Mouse (Mus musculus): ENCODE data around the gene Gm10961. TPM values are rescaled to one million over a fixed set of nuclear protein-coding genes. Genes with fewer than 3 reads are reported as not detected.

Gm10961 gene
- polyA plus RNA-seq, 1 experiment from 2014 or later: not detected

DNA sequence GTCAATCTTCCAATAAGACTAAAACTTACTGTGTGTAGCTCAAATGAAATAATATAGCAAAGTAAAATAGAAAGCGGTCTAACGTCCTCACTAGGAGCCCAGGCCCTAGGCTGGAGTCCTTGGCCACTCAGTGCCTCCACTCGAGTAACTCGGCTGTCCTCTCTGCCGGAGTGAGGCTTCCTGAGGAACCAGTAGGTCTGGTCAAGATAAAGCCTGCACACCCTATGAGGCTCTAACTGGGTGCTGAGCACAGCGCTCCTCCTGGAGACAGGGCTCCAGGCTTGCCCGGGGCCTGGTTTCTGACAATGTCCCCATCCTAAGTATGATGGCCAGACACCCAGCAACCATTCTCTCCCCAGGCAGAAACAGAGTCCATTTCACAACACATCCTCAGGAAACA, 8.6 kb upstream of the Gm10961 start:
- no peak overlapping the region for H3K9ac ChIP-seq (replicated peaks; ENCODE audit: low read depth)
- no peak overlapping the region for H3K4me3 ChIP-seq (ENCODE audit: low read depth, low read length)
- ATAC-seq: no peak
- no peaks in the 10 kb centered on the region for H3K27me3 ChIP-seq (replicated peaks; ENCODE audit: insufficient read depth, low read length)
- TF ChIP-seq CTCF (IDR thresholded peaks at IDR 0.05) (no peak), EP300 (IDR thresholded peaks at IDR 0.05) (no peak)
- WGBS: 90% methylated on average over 7 of the region's 7 CpGs
- H3K4me2 ChIP-seq (replicated peaks; ENCODE audit: low read depth, low read length): no peak overlapping the region
- H3K36me3 ChIP-seq (ENCODE audit: insufficient read depth, low read length): peaks cover 86% of the 10 kb centered on the region
- DNase-seq (ENCODE audit: low spot score): no peak
- H3K9me3 ChIP-seq (ENCODE audit: low read length): no peaks in the 10 kb centered on the region
- no peak overlapping the region for H3K27ac ChIP-seq (ENCODE audit: low read length)
- H3K4me1 ChIP-seq (ENCODE audit: insufficient read depth, low read depth, low read length): no peaks in the 10 kb centered on the region

DNA sequence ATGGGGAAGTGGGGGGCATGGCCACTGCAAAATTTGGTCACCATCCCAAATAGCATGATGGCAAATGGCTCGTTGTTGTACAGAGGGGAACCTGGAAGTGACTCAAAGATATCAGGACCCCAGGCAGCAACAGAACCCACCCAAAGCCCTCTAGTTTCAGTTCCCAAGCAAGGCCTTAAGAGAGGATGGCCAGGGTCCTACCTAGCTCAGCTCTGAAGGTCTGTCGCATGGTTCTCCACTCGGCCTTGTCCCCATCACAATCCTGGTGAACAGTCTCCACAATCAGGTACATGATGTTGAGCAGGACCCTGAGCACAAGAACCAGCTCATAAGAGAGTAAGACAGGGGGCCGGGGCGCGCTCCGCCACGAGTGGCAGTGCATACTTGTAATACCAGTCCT, 6.7 kb upstream of the Gm10961 start:
- Histone ChIP-seq H3K4me1 (ENCODE audit: insufficient read depth, low read depth, low read length) (no peaks in the 10 kb centered on the region), H3K9me3 (ENCODE audit: low read length) (no peaks in the 10 kb centered on the region), H3K36me3 (ENCODE audit: insufficient read depth, low read length) (peaks cover 72% of the 10 kb centered on the region), H3K9ac (replicated peaks; ENCODE audit: low read depth) (no peak overlapping the region), H3K27ac (ENCODE audit: low read length) (no peak overlapping the region), H3K27me3 (replicated peaks; ENCODE audit: insufficient read depth, low read length) (no peaks in the 10 kb centered on the region), H3K4me3 (ENCODE audit: low read depth, low read length) (no peak overlapping the region), H3K4me2 (replicated peaks; ENCODE audit: low read depth, low read length) (no peak overlapping the region)
- 96% methylated on average over 8 of the region's 8 CpGs for WGBS
- TF ChIP-seq CTCF (IDR thresholded peaks at IDR 0.05): no peak
- TF ChIP-seq EP300 (IDR thresholded peaks at IDR 0.05): no peak
- ATAC-seq: no peak
- DNase-seq (ENCODE audit: low spot score): no peak

DNA sequence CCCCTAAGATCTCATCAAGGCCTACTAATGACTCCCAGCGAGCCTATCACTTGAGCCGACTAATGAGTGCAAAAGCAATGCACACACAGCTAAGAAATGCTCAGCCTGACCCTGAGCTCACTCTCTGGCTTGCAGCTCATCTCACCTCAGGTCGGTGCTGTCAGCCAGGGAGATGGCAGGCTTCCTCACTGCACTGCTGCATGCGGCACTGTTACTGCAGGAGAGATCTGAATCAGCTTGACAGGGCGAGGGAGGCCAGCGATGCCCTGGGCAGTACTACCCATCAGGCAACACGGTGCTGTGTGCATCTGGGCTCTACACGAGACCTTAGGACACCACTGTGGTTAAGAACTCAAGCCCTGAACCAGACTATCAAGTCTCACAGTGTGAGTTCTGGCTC, 5.6 kb upstream of the Gm10961 start:
- DNase-seq (ENCODE audit: low spot score) (no peak), ATAC-seq (no peak)
- Histone ChIP-seq H3K9me3 (ENCODE audit: low read length) (no peaks in the 10 kb centered on the region), H3K27ac (ENCODE audit: low read length) (no peak overlapping the region), H3K4me3 (ENCODE audit: low read depth, low read length) (no peak overlapping the region), H3K9ac (replicated peaks; ENCODE audit: low read depth) (no peak overlapping the region), H3K4me2 (replicated peaks; ENCODE audit: low read depth, low read length) (no peak overlapping the region), H3K27me3 (replicated peaks; ENCODE audit: insufficient read depth, low read length) (no peaks in the 10 kb centered on the region), H3K36me3 (ENCODE audit: insufficient read depth, low read length) (peaks cover 64% of the 10 kb centered on the region), H3K4me1 (ENCODE audit: insufficient read depth, low read depth, low read length) (no peaks in the 10 kb centered on the region; the same call in 1 of the 2 replicates)
- TF ChIP-seq CTCF (IDR thresholded peaks at IDR 0.05) (no peak), EP300 (IDR thresholded peaks at IDR 0.05) (no peak)
- WGBS: 95% methylated on average over 8 of the region's 8 CpGs

DNA sequence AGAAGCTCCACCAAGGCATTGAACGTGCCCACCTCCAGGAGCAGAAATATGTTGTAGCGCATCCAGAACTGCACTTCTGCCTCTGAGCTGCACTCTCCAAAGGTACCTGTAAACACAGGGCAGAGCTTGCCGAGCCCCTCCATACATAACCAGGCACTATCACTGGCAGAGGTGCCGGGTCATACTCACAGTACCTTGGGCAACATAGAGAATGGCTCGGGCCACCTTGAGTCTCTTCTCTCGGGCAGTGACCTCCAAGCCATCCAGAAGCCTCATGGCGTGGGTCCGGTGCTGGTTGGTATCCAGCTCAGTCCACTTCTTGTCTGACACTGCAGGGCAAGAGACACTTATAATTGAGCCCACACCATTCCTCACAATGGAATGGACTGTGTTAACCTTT, 4.4 kb upstream of the Gm10961 start:
- 93% methylated on average over 8 of the region's 8 CpGs for WGBS
- H3K9me3 ChIP-seq (ENCODE audit: low read length): no peaks in the 10 kb centered on the region
- ATAC-seq: no peak
- H3K9ac ChIP-seq (replicated peaks; ENCODE audit: low read depth): no peak overlapping the region
- no peak for DNase-seq (ENCODE audit: low spot score)
- no peaks in the 10 kb centered on the region; the same call in 1 of the 2 replicates for H3K4me1 ChIP-seq (ENCODE audit: insufficient read depth, low read depth, low read length)
- no peak overlapping the region for H3K27ac ChIP-seq (ENCODE audit: low read length)
- no peaks in the 10 kb centered on the region for H3K27me3 ChIP-seq (replicated peaks; ENCODE audit: insufficient read depth, low read length)
- H3K4me3 ChIP-seq (ENCODE audit: low read depth, low read length): no peak overlapping the region
- TF ChIP-seq EP300 (IDR thresholded peaks at IDR 0.05): no peak
- no peak for TF ChIP-seq CTCF (IDR thresholded peaks at IDR 0.05)
- H3K36me3 ChIP-seq (ENCODE audit: insufficient read depth, low read length): peaks cover 53% of the 10 kb centered on the region
- H3K4me2 ChIP-seq (replicated peaks; ENCODE audit: low read depth, low read length): no peak overlapping the region

DNA sequence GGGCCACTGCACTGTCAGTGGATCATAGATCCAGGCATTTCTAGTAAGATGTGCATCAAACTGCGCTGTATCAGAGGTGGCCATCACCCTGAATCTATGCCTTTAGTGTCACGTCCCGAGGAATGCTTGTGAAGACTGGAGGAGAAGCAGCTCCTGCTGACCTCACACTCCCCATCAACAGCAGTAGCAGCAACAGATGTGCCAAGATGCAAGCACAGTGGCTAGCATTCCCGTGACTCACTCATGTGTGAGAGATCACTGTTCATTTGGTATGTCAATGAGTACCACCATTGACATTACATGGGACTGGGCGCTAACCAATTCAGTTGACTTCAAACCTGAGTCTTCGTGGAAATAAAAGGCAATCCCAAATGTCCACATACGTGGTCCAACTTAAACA, 3.5 kb upstream of the Gm10961 start:
- no peak for DNase-seq (ENCODE audit: low spot score)
- 94% methylated on average over 7 of the region's 7 CpGs for WGBS
- no peak for ATAC-seq
- H3K4me3 ChIP-seq (ENCODE audit: low read depth, low read length): no peak overlapping the region
- no peaks in the 10 kb centered on the region for H3K9me3 ChIP-seq (ENCODE audit: low read length)
- no peak overlapping the region for H3K4me2 ChIP-seq (replicated peaks; ENCODE audit: low read depth, low read length)
- H3K9ac ChIP-seq (replicated peaks; ENCODE audit: low read depth): no peak overlapping the region
- H3K27me3 ChIP-seq (replicated peaks; ENCODE audit: insufficient read depth, low read length): no peaks in the 10 kb centered on the region
- TF ChIP-seq CTCF (IDR thresholded peaks at IDR 0.05) (no peak), EP300 (IDR thresholded peaks at IDR 0.05) (no peak)
- no peaks in the 10 kb centered on the region; the same call in none of the 2 replicates for H3K4me1 ChIP-seq (ENCODE audit: insufficient read depth, low read depth, low read length)
- H3K36me3 ChIP-seq (ENCODE audit: insufficient read depth, low read length): peaks cover 45% of the 10 kb centered on the region
- H3K27ac ChIP-seq (ENCODE audit: low read length): no peak overlapping the region

DNA sequence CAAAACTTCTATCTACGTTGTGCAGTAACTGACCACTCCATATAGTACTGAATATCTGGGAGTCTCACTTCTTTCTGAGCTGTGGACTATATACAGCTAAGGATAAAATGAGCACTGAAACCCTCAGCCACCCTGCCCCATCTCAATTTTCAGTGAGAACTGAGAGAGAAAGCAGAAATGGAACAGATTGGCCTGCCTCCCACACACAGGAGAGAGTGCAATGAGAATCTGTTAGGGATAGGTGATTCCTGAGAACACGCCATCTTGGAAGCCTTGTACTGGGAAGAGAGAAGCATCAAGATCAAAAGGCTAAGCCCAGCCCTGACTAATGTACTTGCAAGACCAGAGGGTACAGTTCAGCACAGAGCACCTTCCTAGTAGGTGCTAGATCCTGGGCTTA, 2.6 kb upstream of the Gm10961 start:
- H3K9ac ChIP-seq (replicated peaks; ENCODE audit: low read depth): no peak overlapping the region
- 93% methylated on average over 2 of the region's 2 CpGs for WGBS
- H3K4me2 ChIP-seq (replicated peaks; ENCODE audit: low read depth, low read length): no peak overlapping the region
- H3K4me1 ChIP-seq (ENCODE audit: insufficient read depth, low read depth, low read length): no peaks in the 10 kb centered on the region; the same call in none of the 2 replicates
- ATAC-seq (no peak), DNase-seq (ENCODE audit: low spot score) (no peak)
- H3K4me3 ChIP-seq (ENCODE audit: low read depth, low read length): no peak overlapping the region
- H3K27ac ChIP-seq (ENCODE audit: low read length): no peak overlapping the region
- H3K36me3 ChIP-seq (ENCODE audit: insufficient read depth, low read length): peaks cover 38% of the 10 kb centered on the region
- H3K27me3 ChIP-seq (replicated peaks; ENCODE audit: insufficient read depth, low read length): no peaks in the 10 kb centered on the region
- TF ChIP-seq CTCF (IDR thresholded peaks at IDR 0.05): no peak
- no peak for TF ChIP-seq EP300 (IDR thresholded peaks at IDR 0.05)
- no peaks in the 10 kb centered on the region for H3K9me3 ChIP-seq (ENCODE audit: low read length)

DNA sequence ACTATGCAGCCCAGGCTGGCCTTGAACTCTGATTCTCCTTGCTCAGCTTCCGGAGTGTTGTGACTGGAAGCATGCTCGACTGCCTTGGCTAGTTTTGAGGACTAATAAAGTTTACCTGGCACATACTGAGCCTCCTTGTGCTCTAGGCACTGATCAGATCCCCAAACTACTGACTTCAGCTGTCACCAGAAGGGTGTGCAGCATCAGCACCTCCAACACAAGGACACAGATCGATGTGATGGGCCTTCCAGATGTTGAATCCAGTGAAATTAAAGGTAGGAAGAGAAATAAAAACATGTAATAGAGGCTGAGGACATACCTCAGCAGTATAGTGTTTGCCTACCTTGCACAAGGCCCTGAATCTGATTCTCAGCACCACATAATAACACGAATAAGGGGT, 1.7 kb upstream of the Gm10961 start:
- Histone ChIP-seq H3K4me1 (ENCODE audit: insufficient read depth, low read depth, low read length) (no peaks in the 10 kb centered on the region; the same call in none of the 2 replicates), H3K4me3 (ENCODE audit: low read depth, low read length) (no peak overlapping the region), H3K9me3 (ENCODE audit: low read length) (no peaks in the 10 kb centered on the region), H3K27me3 (replicated peaks; ENCODE audit: insufficient read depth, low read length) (no peaks in the 10 kb centered on the region), H3K27ac (ENCODE audit: low read length) (no peak overlapping the region), H3K9ac (replicated peaks; ENCODE audit: low read depth) (no peak overlapping the region), H3K4me2 (replicated peaks; ENCODE audit: low read depth, low read length) (no peak overlapping the region), H3K36me3 (ENCODE audit: insufficient read depth, low read length) (peaks cover 30% of the 10 kb centered on the region)
- DNase-seq (ENCODE audit: low spot score) (no peak), ATAC-seq (no peak)
- whole genome bisulfite sequencing: 94% methylated on average over 4 of the region's 4 CpGs
- no peak for TF ChIP-seq EP300 (IDR thresholded peaks at IDR 0.05)

Measured in lung, postnatal 0 days (tissue).